Mouse (Mus musculus): ENCODE data around the gene Hes7. TPM values are rescaled to one million over a fixed set of nuclear protein-coding genes. Genes with fewer than 3 reads are reported as not detected.

Gene Hes7
- total and polyA plus RNA-seq, 3 experiments = 0.08 to 1.4 TPM; not detected in 1

DNA sequence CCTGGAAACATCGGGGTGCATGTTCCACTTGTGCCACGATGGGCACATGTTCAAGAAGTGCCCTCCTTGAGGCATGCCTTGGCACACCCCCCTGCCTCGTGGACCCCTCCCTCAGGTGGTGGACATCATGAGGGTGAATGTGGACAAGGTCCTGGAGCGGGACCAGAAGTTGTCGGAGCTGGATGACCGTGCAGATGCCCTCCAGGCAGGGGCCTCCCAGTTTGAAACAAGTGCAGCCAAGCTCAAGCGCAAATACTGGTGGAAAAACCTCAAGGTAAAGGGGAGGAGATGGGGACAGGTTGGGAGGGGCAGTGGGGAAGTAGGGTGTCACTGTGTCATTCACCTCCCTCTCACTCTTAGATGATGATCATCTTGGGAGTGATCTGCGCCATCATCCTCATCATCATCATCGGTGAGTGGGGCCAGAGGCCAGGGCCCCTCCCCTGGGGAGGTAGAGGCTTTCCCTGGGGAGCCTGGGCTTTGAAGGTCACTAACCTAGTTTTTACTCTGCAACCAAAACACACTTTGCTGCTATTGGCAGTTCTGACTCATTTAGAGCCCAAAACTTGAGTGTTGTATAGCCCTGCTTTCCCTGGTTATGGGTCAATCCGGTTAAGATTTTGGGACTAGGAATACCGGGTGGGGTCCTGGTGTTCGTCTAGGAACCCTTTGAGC is 30.5 kb upstream of the Hes7 start:
- peaks cover 3 to 16% of the 10 kb centered on the region in 2 experiments; a peak in 3 of 4 replicates for H3K4me1 ChIP-seq (ENCODE audit: control insufficient read depth in 1 of 2, insufficient read depth in 2 of 2, low read length in 2 of 2)
- H3K27ac ChIP-seq (ENCODE audit: control insufficient read depth, low read depth, low read length) = no peak overlapping the region
- no peaks in the 10 kb centered on the region for H3K27me3 ChIP-seq (ENCODE audit: control insufficient read depth in 1 of 2, insufficient read depth in 2 of 2, low read length in 2 of 2)
- H3K4me3 ChIP-seq (ENCODE audit: control insufficient read depth in 1 of 2, insufficient read depth in 1 of 2, low read depth in 2 of 2, low read length in 2 of 2) = peak overlapping the region; percentile 77 to 100
- peaks cover 6 to 7% of the 10 kb centered on the region in 2 experiments for H3K36me3 ChIP-seq (ENCODE audit: control insufficient read depth in 1 of 2, insufficient read depth in 2 of 2, low read length in 2 of 2)
- no peaks in the 10 kb centered on the region for H3K9me3 ChIP-seq (replicated peaks; ENCODE audit: insufficient read depth, low read length)
- DNase-seq (ENCODE audit: low read depth, low spot score) = no peak
- H3K9ac ChIP-seq (ENCODE audit: control insufficient read depth, low read depth, low read length, poor library complexity, severe bottlenecking) = peak overlapping the region; percentile 94
- TF ChIP-seq USF1 (IDR thresholded peaks at IDR 0.05; ENCODE audit: low read depth, low read length) (no peak), MAFK (IDR thresholded peaks at IDR 0.05; ENCODE audit: borderline replicate concordance, low read depth, low read length) (no peak), SIN3A (IDR thresholded peaks at IDR 0.05; ENCODE audit: low read length) (no peak), RAD21 (IDR thresholded peaks at IDR 0.05; ENCODE audit: low read depth, low read length) (no peak), ZKSCAN1 (IDR thresholded peaks at IDR 0.05; ENCODE audit: low read depth, low read length) (no peak), E2F4 (IDR thresholded peaks at IDR 0.05; ENCODE audit: borderline replicate concordance, low read depth, low read length) (no peak), ETS1 (IDR thresholded peaks at IDR 0.05; ENCODE audit: low read depth, low read length) (no peak), MYB (IDR thresholded peaks at IDR 0.05; ENCODE audit: low read depth, low read length) (no peak), NELFE (IDR thresholded peaks at IDR 0.05; ENCODE audit: low read depth, low read length) (no peak), BHLHE40 (IDR thresholded peaks at IDR 0.05; ENCODE audit: borderline replicate concordance, low read depth, low read length) (no peak), GATA1 (IDR thresholded peaks at IDR 0.05; ENCODE audit: low read depth, low read length) (no peak), UBTF (IDR thresholded peaks at IDR 0.05; ENCODE audit: borderline replicate concordance, insufficient read depth, low read depth, low read length) (no peak)
- H3K79me2 ChIP-seq (ENCODE audit: control insufficient read depth, insufficient read depth, low read length, poor library complexity) = peaks cover 17% of the 10 kb centered on the region

DNA sequence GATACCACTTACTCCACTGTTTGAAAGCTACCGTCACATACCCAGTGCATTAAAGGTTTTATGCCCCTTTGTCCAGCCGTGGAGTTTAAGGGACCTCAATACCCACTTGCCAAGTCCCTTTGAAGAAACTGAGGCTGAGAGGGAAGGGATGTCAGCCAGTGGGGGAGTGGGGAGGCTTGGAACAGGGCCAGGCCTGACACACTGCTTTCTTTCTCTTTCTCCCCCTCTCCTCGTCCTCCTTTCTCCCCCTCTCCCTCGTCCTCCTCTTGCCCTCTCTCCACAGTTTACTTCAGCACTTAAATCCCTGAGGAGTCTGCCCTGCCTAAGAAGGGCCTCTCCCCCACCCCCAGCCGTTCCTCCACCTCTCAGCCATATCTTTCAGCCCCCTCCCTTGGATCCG is 29.8 kb upstream of the Hes7 start:
- Histone ChIP-seq H3K27me3 (ENCODE audit: control insufficient read depth in 1 of 2, insufficient read depth in 2 of 2, low read length in 2 of 2) (no peaks in the 10 kb centered on the region), H3K36me3 (ENCODE audit: control insufficient read depth in 1 of 2, insufficient read depth in 2 of 2, low read length in 2 of 2) (peaks cover 6 to 7% of the 10 kb centered on the region in 2 experiments), H3K9me3 (replicated peaks; ENCODE audit: insufficient read depth, low read length) (no peaks in the 10 kb centered on the region), H3K4me1 (ENCODE audit: control insufficient read depth in 1 of 2, insufficient read depth in 2 of 2, low read length in 2 of 2) (peaks cover 3 to 16% of the 10 kb centered on the region in 2 experiments; a peak in 3 of 4 replicates), H3K4me3 (ENCODE audit: control insufficient read depth in 1 of 2, insufficient read depth in 1 of 2, low read depth in 2 of 2, low read length in 2 of 2) (no peak overlapping the region), H3K27ac (ENCODE audit: control insufficient read depth, low read depth, low read length) (no peak overlapping the region), H3K79me2 (ENCODE audit: control insufficient read depth, insufficient read depth, low read length, poor library complexity) (peaks cover 17% of the 10 kb centered on the region), H3K9ac (ENCODE audit: control insufficient read depth, low read depth, low read length, poor library complexity, severe bottlenecking) (no peak overlapping the region)
- TF ChIP-seq ELF1 (IDR thresholded peaks at IDR 0.05; ENCODE audit: low read depth, low read length) (no peak), BHLHE40 (IDR thresholded peaks at IDR 0.05; ENCODE audit: borderline replicate concordance, low read depth, low read length) (no peak), KAT2A (conservative IDR thresholded peaks at IDR 0.05; ENCODE audit: low read depth, low read length) (no peak), ETS1 (IDR thresholded peaks at IDR 0.05; ENCODE audit: low read depth, low read length) (no peak), GABPA (IDR thresholded peaks at IDR 0.05; ENCODE audit: low read depth, low read length) (no peak), JUND (IDR thresholded peaks at IDR 0.05; ENCODE audit: low read depth, low read length) (no peak), RAD21 (IDR thresholded peaks at IDR 0.05; ENCODE audit: low read depth, low read length) (no peak), USF1 (IDR thresholded peaks at IDR 0.05; ENCODE audit: low read depth, low read length) (no peak), ZNF384 (IDR thresholded peaks at IDR 0.05; ENCODE audit: low read depth, low read length) (no peak), MAZ (IDR thresholded peaks at IDR 0.05; ENCODE audit: low read depth, low read length) (no peak), HCFC1 (IDR thresholded peaks at IDR 0.05; ENCODE audit: low read depth, low read length) (no peak), MAFK (IDR thresholded peaks at IDR 0.05; ENCODE audit: borderline replicate concordance, low read depth, low read length) (no peak), GATA1 (IDR thresholded peaks at IDR 0.05; ENCODE audit: low read depth, low read length) (no peak), CTCF (IDR thresholded peaks at IDR 0.05 in 2 of 3, conservative IDR thresholded peaks at IDR 0.05 in 1 of 3; ENCODE audit: control insufficient read depth in 1 of 3, insufficient read depth in 1 of 3, low read depth in 2 of 3, low read length in 3 of 3, poor library complexity in 1 of 3, severe bottlenecking in 1 of 3) (no peak), SMC3 (IDR thresholded peaks at IDR 0.05; ENCODE audit: low read depth, low read length) (no peak)
- DNase-seq (ENCODE audit: low read depth, low spot score) = no peak
